Mouse (Mus musculus) cerebellum, adult 11-12 months (tissue): ENCODE data around the gene Olfr33.

Source experiments
- DNase-seq: peaks from one replicate; pipeline ENCODE4 v3.0.0; 2022

Olfr33 gene

GRCm38 (mm10) chr7:102718970-102719369 is at the start of gene Olfr33:
TSS of gene Olfr33 (minus strand) at chr7:102719070.
- DNase-seq = no peak

GRCm38 (mm10) chr7:102759266-102759665 is 40.4 kb upstream of the Olfr33 start, which contains the start of the genes Olfr560 and Olfr78:
TSS of gene Olfr560 (minus strand) at chr7:102759366.
TSS of gene Olfr78 (minus strand) at chr7:102759471.
- DNase-seq = no peak

- DNase-seq = no peak
Observed at GRCm38 (mm10) chr7:102752086-102752485, 33.2 kb upstream of the Olfr33 start.

- no peak for DNase-seq
Observed at GRCm38 (mm10) chr7:102737705-102738104, 18.8 kb upstream of the Olfr33 start.

GRCm38 (mm10) chr7:102733793-102734192 is 14.9 kb upstream of the Olfr33 start:
- no peak for DNase-seq

- DNase-seq = no peak
Observed at GRCm38 (mm10) chr7:102727391-102727790, 8.5 kb upstream of the Olfr33 start, which contains the start of gene Olfr559. TSS of gene Olfr559 (minus strand) at chr7:102727491.

- no peak for DNase-seq
Observed at GRCm38 (mm10) chr7:102701915-102702314, 17.0 kb downstream of the Olfr33 start, which contains the start of gene Olfr558. TSS of gene Olfr558 (plus strand) at chr7:102702215.

GRCm38 (mm10) chr7:102698461-102698860 is 20.4 kb downstream of the Olfr33 start:
- peak; percentile 48 for DNase-seq

- no peak for DNase-seq
Observed at GRCm38 (mm10) chr7:102695358-102696125, 23.3 kb downstream of the Olfr33 start, which contains the start of gene Olfr557. TSS of gene Olfr557 (plus strand) at chr7:102695910.

GRCm38 (mm10) chr7:102686944-102687501 is 31.8 kb downstream of the Olfr33 start, which contains the start of gene Trim68:
TSS of gene Trim68 (minus strand) at chr7:102687327.
- peak; percentile 51 for DNase-seq

GRCm38 (mm10) chr7:102681916-102682315 is 37.0 kb downstream of the Olfr33 start:
- no peak for DNase-seq

GRCm38 (mm10) chr7:102676225-102676624 is 42.6 kb downstream of the Olfr33 start:
- no peak for DNase-seq

GRCm38 (mm10) chr7:102665378-102665777 is 53.5 kb downstream of the Olfr33 start:
- no peak for DNase-seq

- DNase-seq = no peak
Observed at GRCm38 (mm10) chr7:102664599-102664998, 54.3 kb downstream of the Olfr33 start, which contains the start of gene Olfr556. TSS of gene Olfr556 (plus strand) at chr7:102664899.
